Mouse (Mus musculus): Measurements from ENCODE around the gene Matn4. TPM values are rescaled to one million over a fixed set of nuclear protein-coding genes. Genes with fewer than 3 reads are reported as not detected.

The Matn4 gene
- polyA plus RNA-seq, 1 experiment from 2014 or later: 5.1 TPM

DNA sequence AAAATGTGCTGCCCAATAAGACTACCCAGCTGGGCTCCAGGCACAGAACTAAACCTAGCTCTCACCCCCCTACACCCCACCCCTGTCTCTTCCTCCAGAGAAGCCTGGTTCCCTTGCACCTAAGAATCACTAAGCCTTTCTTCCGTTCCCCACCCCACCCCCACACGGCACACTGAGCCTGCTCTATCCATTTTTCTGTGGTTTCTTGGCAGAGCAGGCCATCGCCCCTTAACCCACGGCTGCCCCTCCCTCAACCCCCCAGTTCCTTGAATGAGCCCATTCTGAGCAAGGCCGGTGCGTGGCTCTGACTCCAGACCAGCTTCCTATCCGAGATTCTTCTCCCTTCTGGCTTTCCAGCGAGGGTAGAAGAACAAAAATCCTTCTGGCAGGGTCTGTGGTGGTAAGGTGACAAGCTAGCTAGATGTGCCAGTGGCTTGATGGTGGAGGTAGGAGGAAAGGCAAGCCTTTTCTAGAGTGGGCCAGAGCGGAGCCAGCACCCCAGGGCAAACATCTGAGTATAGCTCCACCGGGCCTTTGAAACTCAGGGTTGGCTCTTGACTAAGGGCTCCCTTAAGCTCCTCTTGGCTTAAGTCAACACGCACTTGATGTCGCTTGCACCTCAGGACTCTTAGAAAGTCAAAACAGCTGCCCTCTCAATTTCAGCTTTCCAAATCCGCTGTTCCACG, 1.4 kb downstream of the Matn4 start:
- Histone ChIP-seq H3K36me3 (no peaks in the 10 kb centered on the region), H3K4me2 (no peak overlapping the region), H3K4me3 (peak overlapping the region; percentile 32; the same call in 1 of the 2 replicates), H3K9me3 (no peaks in the 10 kb centered on the region), H3K27me3 (peaks cover 98% of the 10 kb centered on the region), H3K9ac (no peak overlapping the region), H3K27ac (replicated peaks) (no peak overlapping the region), H3K4me1 (replicated peaks) (peaks cover 24% of the 10 kb centered on the region)
- no peak for ATAC-seq (ENCODE audit: low FRiP score, low read depth)
- 11% methylated on average over 14 of the region's 14 CpGs for WGBS

DNA sequence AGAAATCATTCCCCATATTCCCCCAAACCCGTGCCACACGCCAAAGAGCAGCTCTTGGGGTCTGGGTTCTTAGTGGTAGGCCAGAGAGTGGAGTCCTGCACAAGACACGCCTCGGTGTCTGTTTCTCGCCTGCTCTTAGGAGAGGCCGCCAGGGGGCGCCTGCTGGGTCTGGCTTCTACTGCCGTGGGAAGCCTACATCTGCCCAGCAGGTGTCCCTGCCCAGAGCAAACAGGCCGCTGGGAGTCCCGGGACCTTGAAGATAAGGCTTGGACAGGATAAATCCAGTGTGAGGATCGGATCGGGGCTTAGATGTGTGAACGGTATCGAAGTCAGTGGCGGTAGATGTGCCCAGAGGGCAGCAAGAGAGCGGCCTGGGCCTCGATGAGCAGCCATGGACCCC, 2.1 kb downstream of the Matn4 start, which contains the start of gene Rbpjl:
Rbpjl (plus strand) TSS at position 236 of the 400 bp plus-strand sequence.
- ATAC-seq (ENCODE audit: low FRiP score, low read depth): no peak
- 4% methylated on average over 17 of the region's 17 CpGs for WGBS
- H3K4me2 ChIP-seq: no peak within 1 kb of the TSS
- H3K36me3 ChIP-seq: no peaks in the 10 kb centered on the region
- no peak within 1 kb of the TSS for H3K9ac ChIP-seq
- H3K27ac ChIP-seq (replicated peaks): no peak within 1 kb of the TSS
- peak within 1 kb of the TSS; percentile 32; the same call in 1 of the 2 replicates for H3K4me3 ChIP-seq
- peaks cover 23% of the 10 kb centered on the region for H3K4me1 ChIP-seq (replicated peaks)
- peaks cover 92% of the 10 kb centered on the region for H3K27me3 ChIP-seq
- H3K9me3 ChIP-seq: no peaks in the 10 kb centered on the region

DNA sequence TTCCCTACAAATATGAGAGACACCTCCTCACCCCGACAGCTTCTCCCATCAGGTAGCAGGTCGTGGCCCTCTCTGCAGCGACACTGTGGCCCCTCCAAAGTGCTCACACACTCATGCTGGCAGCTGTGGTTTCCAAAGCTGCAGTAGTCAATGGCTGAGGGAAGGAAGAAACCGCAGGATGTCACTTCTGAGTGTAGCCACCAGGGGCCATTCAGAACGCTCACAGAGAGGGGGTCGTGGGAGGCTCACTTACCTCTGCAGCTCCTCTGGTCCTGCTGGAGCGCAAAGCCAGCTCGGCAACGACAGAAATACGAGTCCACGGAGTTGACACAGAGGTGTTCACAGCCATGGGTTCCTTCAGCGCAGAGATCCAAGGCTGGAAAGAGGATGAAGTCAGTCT, 8.0 kb downstream of the Matn4 start:
- H3K9ac ChIP-seq: no peak overlapping the region
- peaks cover 35% of the 10 kb centered on the region for H3K27me3 ChIP-seq
- H3K4me3 ChIP-seq: no peak overlapping the region
- H3K27ac ChIP-seq (replicated peaks): no peak overlapping the region
- no peaks in the 10 kb centered on the region for H3K9me3 ChIP-seq
- no peaks in the 10 kb centered on the region for H3K36me3 ChIP-seq
- 71% methylated on average over 12 of the region's 12 CpGs for WGBS
- H3K4me1 ChIP-seq (replicated peaks): peaks cover 10% of the 10 kb centered on the region
- H3K4me2 ChIP-seq: no peak overlapping the region
- ATAC-seq (ENCODE audit: low FRiP score, low read depth): no peak

DNA sequence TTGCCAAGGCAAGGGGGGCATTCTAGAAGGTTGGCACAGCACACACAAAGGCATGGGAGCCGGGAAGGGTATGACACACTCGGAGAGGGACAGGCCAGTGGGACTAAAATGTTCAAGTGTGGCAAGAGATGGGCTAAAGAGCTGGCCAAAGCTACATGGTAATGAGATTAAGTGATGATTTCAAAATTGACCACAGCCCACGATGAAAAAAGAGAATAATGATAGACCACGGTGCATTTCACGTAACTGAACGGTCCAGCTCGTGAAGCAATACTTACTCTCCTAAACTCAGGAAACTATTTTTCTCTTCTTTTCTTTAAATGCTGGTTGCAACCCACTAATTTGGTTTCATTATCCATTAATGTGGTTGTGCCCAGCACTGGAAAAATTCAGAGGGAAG, 8.9 kb downstream of the Matn4 start:
- 91% methylated on average over 7 of the region's 7 CpGs for WGBS
- peaks cover 9% of the 10 kb centered on the region for H3K4me1 ChIP-seq (replicated peaks)
- H3K4me2 ChIP-seq: no peak overlapping the region
- H3K9me3 ChIP-seq: no peaks in the 10 kb centered on the region
- no peak overlapping the region for H3K9ac ChIP-seq
- no peaks in the 10 kb centered on the region for H3K36me3 ChIP-seq
- no peak overlapping the region for H3K27ac ChIP-seq (replicated peaks)
- ATAC-seq (ENCODE audit: low FRiP score, low read depth): no peak
- H3K27me3 ChIP-seq: peaks cover 27% of the 10 kb centered on the region
- H3K4me3 ChIP-seq: no peak overlapping the region

DNA sequence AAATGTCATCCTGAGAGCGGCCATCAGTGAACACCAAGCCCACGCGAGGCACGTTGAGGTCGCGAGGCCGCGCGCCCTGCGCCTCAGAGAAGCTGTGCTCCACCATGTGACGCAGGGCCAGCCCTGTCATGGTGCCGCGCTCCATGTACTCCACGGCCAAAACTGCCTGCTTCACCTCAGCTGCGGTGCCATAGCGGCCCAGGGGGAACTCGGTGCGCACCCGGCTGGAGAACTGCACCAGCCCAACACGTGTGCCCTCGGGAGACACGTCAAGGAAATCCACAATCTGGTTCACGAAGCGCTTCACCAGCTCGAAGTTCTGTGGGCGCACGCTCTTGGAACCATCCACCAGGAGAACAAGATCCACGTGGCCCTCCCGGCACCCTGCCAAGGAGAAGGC, 11.8 kb downstream of the Matn4 start:
- Histone ChIP-seq H3K4me3 (no peak overlapping the region), H3K9me3 (no peaks in the 10 kb centered on the region), H3K9ac (no peak overlapping the region), H3K27ac (replicated peaks) (no peak overlapping the region), H3K36me3 (no peaks in the 10 kb centered on the region), H3K4me1 (replicated peaks) (peaks cover 13% of the 10 kb centered on the region), H3K4me2 (no peak overlapping the region), H3K27me3 (peaks cover 8% of the 10 kb centered on the region; the same call in 1 of the 2 replicates)
- 80% methylated on average over 29 of the region's 29 CpGs for WGBS
- ATAC-seq (ENCODE audit: low FRiP score, low read depth): no peak

DNA sequence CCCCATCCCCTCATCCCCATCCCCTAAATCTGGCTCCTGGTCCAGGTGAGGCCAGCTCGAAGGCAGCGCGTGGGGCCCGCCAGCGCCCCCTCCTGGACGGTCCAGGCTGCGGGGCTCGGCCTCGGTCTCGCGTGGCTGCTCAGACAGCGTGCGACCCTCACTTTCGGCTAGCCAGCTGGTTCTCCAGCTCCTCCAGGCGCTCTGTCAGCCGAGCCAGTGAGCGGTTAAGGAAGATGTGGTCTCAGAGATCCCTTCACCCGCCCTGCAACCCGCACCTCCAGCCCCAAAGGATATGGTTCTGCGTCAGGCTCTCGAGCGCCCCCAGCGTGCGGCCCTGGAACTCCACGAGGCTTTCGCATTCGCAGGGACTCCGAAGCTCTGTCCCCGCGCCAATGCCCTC, 15.5 kb downstream of the Matn4 start:
- Histone ChIP-seq H3K9ac (peak overlapping the region; percentile 45), H3K27ac (replicated peaks) (peak overlapping the region; percentile 69), H3K4me1 (replicated peaks) (peaks cover 25% of the 10 kb centered on the region), H3K9me3 (no peaks in the 10 kb centered on the region), H3K27me3 (peaks cover 15% of the 10 kb centered on the region; the same call in 1 of the 2 replicates), H3K4me2 (peak overlapping the region; percentile 76), H3K36me3 (no peaks in the 10 kb centered on the region), H3K4me3 (peak overlapping the region; percentile 58)
- peak; percentile 65; the same call in 1 of the 2 replicates for ATAC-seq (ENCODE audit: low FRiP score, low read depth)
- 0% methylated on average over 30 of the region's 30 CpGs for WGBS

DNA sequence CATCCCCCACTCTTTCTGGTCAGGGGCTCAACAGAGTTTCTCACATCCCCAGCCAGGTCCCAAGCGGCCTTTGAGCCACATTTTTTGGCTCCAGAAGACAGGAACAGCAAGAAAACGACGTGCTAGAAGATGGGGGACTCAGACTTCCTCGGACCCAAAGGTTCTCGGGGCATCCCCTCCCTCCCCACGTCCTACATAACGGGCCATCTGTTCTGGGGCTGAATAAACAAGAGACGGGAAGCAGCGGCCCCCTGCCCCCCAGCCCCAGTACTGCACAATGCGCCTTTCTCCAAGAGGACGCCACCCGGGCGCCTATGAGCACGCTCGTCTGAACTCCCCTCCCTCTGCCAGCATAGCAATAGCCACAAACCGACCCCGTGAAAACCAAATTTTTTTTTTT, 15.9 kb downstream of the Matn4 start, which contains the start of gene Slpi:
Slpi (minus strand) TSS at position 76 of the 400 bp plus-strand sequence.
- Histone ChIP-seq H3K9ac (peak within 1 kb of the TSS; percentile 45), H3K4me2 (peak within 1 kb of the TSS; percentile 76), H3K27me3 (peaks cover 15% of the 10 kb centered on the region; the same call in 1 of the 2 replicates), H3K27ac (replicated peaks) (peak within 1 kb of the TSS; percentile 69), H3K9me3 (no peaks in the 10 kb centered on the region), H3K36me3 (no peaks in the 10 kb centered on the region), H3K4me1 (replicated peaks) (peaks cover 25% of the 10 kb centered on the region), H3K4me3 (peak within 1 kb of the TSS; percentile 58)
- ATAC-seq (ENCODE audit: low FRiP score, low read depth): peak; percentile 60
- under 1% methylated on average over 17 of the region's 17 CpGs for WGBS

DNA sequence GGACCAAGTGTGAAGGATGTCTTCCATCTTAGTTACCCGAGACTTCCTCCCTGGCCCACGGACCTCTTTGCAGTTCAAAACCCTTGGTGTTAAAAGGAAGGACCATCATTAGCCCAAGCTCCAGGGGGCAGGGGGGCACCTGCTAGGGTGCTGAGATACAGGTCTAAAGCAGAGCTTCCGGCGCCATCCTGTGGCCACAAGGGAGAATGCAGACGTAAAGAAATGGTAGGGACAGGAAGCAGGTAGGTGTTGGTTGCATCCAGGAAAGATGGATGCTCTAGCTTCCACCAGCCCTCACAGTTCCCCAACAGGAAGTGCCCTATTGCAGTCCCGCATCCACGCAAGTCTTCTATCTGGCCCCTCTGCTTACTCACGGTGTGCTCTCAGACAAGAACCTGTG, 18.0 kb downstream of the Matn4 start:
- Histone ChIP-seq H3K9ac (no peak overlapping the region), H3K4me2 (no peak overlapping the region), H3K9me3 (no peaks in the 10 kb centered on the region), H3K27me3 (peaks cover 13% of the 10 kb centered on the region; the same call in 1 of the 2 replicates), H3K36me3 (no peaks in the 10 kb centered on the region), H3K27ac (replicated peaks) (no peak overlapping the region), H3K4me1 (replicated peaks) (peaks cover 25% of the 10 kb centered on the region), H3K4me3 (no peak overlapping the region)
- no peak for ATAC-seq (ENCODE audit: low FRiP score, low read depth)
- 17% methylated on average over 8 of the region's 8 CpGs for WGBS

DNA sequence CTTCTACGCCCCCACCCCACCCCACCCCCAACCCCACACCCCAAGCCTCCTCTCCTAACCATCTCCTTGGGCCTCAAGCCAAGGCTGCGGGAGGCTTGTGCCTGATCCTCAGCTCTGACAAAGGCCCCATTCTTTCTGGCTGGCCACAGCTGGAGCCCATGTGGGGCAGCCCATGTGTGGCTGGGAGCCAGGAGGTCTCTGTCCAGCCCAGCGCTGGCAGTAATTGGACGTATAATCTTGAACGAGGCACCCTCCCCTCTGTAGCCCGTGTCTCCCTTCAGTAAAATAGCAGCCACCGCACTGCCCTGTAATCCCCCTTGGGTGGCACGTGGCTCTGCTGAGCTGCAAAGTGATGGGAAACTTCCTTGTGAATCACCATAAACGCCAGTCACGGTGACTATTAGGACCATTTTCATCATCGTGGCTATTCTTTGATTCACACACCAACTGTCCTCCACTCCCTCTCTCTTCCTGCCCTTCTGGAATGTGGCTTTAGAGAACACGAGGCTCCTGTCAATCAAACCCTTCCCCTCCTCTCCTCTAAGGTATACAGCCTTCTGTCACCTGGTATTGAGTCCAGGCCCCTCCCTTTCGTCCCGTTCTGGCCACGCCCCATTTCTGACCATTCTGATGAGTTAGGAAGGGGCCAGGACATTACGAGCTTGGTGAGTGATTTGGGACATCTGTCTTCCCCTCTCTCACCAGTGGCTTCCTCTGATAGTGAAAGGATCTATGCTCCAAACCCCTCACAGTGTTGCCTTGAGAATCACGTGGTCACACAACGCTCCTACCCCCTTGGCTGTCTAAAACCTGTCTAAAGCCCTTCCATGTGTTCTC, 18.8 kb downstream of the Matn4 start:
- Histone ChIP-seq H3K27ac (replicated peaks) (no peak overlapping the region), H3K4me3 (no peak overlapping the region), H3K36me3 (no peaks in the 10 kb centered on the region), H3K9me3 (no peaks in the 10 kb centered on the region), H3K4me2 (peak overlapping the region; percentile 35), H3K9ac (no peak overlapping the region), H3K4me1 (replicated peaks) (peaks cover 25% of the 10 kb centered on the region), H3K27me3 (peaks cover 13% of the 10 kb centered on the region; the same call in 1 of the 2 replicates)
- 11% methylated on average over 18 of the region's 18 CpGs for WGBS
- peak; percentile 80 for ATAC-seq (ENCODE audit: low FRiP score, low read depth)

DNA sequence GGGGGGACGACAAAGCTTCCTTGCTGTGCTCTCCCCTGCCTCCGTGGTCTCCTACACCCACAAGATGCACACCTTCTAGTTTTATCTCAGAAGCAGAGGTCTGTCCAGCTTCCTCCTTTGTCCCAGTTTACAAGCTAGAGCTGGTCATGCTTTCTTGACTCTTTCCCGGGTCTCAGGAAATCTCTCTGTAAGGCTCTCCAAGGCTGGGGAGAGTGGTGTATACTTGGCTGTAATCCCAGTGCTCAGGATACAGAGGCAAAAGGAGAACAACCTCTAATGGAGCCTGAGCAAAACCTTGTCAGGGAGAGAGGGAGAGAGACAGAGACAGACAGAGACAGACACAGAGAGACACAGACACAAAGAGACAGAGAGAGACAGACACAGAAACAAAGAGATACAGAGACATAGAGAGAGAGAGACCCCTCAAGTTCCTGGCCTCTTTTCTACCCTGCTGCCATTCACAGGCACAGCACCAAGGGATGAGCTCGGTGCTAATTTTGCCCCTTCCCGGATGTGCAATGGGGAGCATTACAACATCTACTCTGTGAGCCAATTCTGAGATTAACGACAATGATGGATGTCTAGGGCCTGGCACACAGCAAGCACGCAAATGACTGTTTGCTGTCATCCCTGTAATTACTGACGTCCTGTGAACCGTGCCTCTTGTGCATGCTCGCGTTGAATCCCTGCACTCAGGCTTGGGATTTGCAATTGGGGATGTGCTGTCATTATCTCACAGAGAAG, 21.1 kb downstream of the Matn4 start:
- Histone ChIP-seq H3K36me3 (no peaks in the 10 kb centered on the region), H3K4me3 (no peak overlapping the region), H3K4me1 (replicated peaks) (peaks cover 15% of the 10 kb centered on the region), H3K27ac (replicated peaks) (no peak overlapping the region), H3K9me3 (no peaks in the 10 kb centered on the region), H3K9ac (no peak overlapping the region), H3K27me3 (peaks cover 13% of the 10 kb centered on the region; the same call in 1 of the 2 replicates), H3K4me2 (no peak overlapping the region)
- WGBS: 50% methylated on average over 11 of the region's 11 CpGs
- no peak for ATAC-seq (ENCODE audit: low FRiP score, low read depth)

DNA sequence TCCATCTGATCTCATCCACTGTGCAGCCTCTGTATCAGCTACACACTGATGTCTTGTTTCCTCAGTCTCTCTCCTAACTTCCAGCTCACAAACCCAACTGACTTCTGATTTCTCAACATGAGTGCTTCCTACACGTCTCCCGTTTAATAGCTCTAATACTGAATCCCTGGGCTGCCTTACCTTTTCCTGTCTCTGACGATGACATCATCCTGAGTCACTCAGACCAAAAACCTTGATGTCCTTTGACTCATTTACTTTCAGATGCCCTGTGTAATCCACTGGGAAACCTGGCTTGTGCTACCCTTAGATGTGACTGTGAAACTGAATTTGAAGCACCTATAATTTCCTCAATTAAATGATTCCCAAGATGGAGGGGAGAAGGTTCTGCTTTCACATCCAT, 22.0 kb downstream of the Matn4 start:
- Histone ChIP-seq H3K27ac (replicated peaks) (no peak overlapping the region), H3K4me1 (replicated peaks) (peaks cover 12% of the 10 kb centered on the region), H3K4me2 (no peak overlapping the region), H3K4me3 (no peak overlapping the region), H3K9me3 (no peaks in the 10 kb centered on the region), H3K9ac (no peak overlapping the region), H3K27me3 (peaks cover 5% of the 10 kb centered on the region; the same call in 1 of the 2 replicates), H3K36me3 (no peaks in the 10 kb centered on the region)
- ATAC-seq (ENCODE audit: low FRiP score, low read depth): no peak
- 89% methylated on average over 3 of the region's 3 CpGs for WGBS

Data from hindbrain, embryonic 15.5 days (tissue).